Mouse (Mus musculus) hindbrain, embryonic 15.5 days (tissue): ENCODE data around the gene Asap2. TPM values are rescaled to one million over a fixed set of nuclear protein-coding genes. Genes with fewer than 3 reads are reported as not detected.

Experiments used
- ATAC-seq: fragments of 200-750 bp; cut with Nextera tagmentation; 2 replicates; pipeline ENCODE4 v1.8.0; 2017; ENCODE audit warnings: low read depth, moderate number of reproducible peaks, moderate TSS enrichment; ENCODE audit not compliant: low FRiP score
- H3K27ac ChIP-seq: fragments of 300-500 bp; sonication (generic); replicated peaks from 2 replicates; pipeline ENCODE4 v1.5.1; 2015; ENCODE audit warnings: mild to moderate bottlenecking, inconsistent platforms
- H3K27me3 ChIP-seq: fragments of 300-500 bp; sonication (generic); 2 replicates; pipeline ENCODE4 v1.6.1; 2015; ENCODE audit warnings: control low read depth, inconsistent platforms
- H3K36me3 ChIP-seq: fragments of 300-500 bp; sonication (generic); 2 replicates; pipeline ENCODE4 v1.6.1; 2015; ENCODE audit warnings: control low read depth, inconsistent platforms
- H3K4me1 ChIP-seq: fragments of 300-500 bp; sonication (generic); replicated peaks from 2 replicates; pipeline ENCODE4 v1.6.1; 2015; ENCODE audit warnings: control low read depth, inconsistent platforms
- H3K4me2 ChIP-seq: fragments of 300-500 bp; sonication (generic); 2 replicates; pipeline ENCODE4 v1.6.1; 2015; ENCODE audit warnings: moderate library complexity, mild to moderate bottlenecking, inconsistent platforms
- H3K4me3 ChIP-seq: fragments of 300-500 bp; sonication (generic); 2 replicates; pipeline ENCODE4 v1.5.1; 2015; ENCODE audit warnings: mild to moderate bottlenecking, inconsistent platforms
- H3K9ac ChIP-seq: fragments of 300-500 bp; sonication (generic); 2 replicates; pipeline ENCODE4 v1.6.1; 2015; ENCODE audit warnings: inconsistent platforms
- H3K9me3 ChIP-seq: fragments of 300-500 bp; sonication (generic); 2 replicates; pipeline ENCODE4 v1.6.1; 2016; ENCODE audit warnings: control low read depth, inconsistent platforms
- WGBS: fragments of 180-500 bp; shearing (Covaris S2); methylation state at CpG from one replicate; pipeline ENCODE4 v1.1.7; 2015; 5-methylcytosine and 5-hydroxymethylcytosine counted together
- polyA plus RNA-seq: library from polyadenylated mRNA; unstranded; fragments of >200 nt; fragmentation: Nextera tagmentation; extraction: Ambion mirVana; gene quantifications from 2 replicates; pipeline ENCODE4 v1.2.1, GENCODE M21; 2015

Gene Asap2
- polyA plus RNA-seq, 1 experiment from 2014 or later: 12.3 TPM

GRCm38 (mm10) chr12:21286712-21287650, 296.7 kb downstream of the Asap2 start:
- no peaks in the 10 kb centered on the region for H3K9me3 ChIP-seq
- ATAC-seq: peak; percentile 32
- H3K27me3 ChIP-seq: no peaks in the 10 kb centered on the region
- H3K9ac ChIP-seq: peak overlapping the region; percentile 77
- H3K27ac ChIP-seq: peak overlapping the region; percentile 90
- H3K36me3 ChIP-seq: peaks cover 10% of the 10 kb centered on the region; the same call in 1 of the 2 replicates
- peaks cover 33% of the 10 kb centered on the region for H3K4me1 ChIP-seq
- WGBS: 35% methylated on average over 18 of the region's 18 CpGs
- peak overlapping the region; percentile 78 for H3K4me3 ChIP-seq
- H3K4me2 ChIP-seq: peak overlapping the region; percentile 77

- Histone ChIP-seq H3K9ac (no peak overlapping the region), H3K9me3 (no peaks in the 10 kb centered on the region), H3K27me3 (no peaks in the 10 kb centered on the region), H3K36me3 (peaks cover 27% of the 10 kb centered on the region), H3K4me2 (no peak overlapping the region), H3K4me3 (no peak overlapping the region), H3K4me1 (peaks cover 33% of the 10 kb centered on the region), H3K27ac (no peak overlapping the region)
- no peak for ATAC-seq
- WGBS: 85% methylated on average over 3 of the region's 3 CpGs
Observed at GRCm38 (mm10) chr12:21288716-21289395, 298.6 kb downstream of the Asap2 start.

GRCm38 (mm10) chr12:21289651-21290050, 299.4 kb downstream of the Asap2 start:
- Histone ChIP-seq H3K36me3 (peaks cover 35% of the 10 kb centered on the region), H3K27me3 (no peaks in the 10 kb centered on the region), H3K9ac (no peak overlapping the region), H3K4me3 (no peak overlapping the region), H3K4me2 (no peak overlapping the region), H3K4me1 (peaks cover 33% of the 10 kb centered on the region), H3K9me3 (no peaks in the 10 kb centered on the region), H3K27ac (no peak overlapping the region)
- WGBS: 89% methylated on average over 6 of the region's 6 CpGs
- no peak for ATAC-seq

GRCm38 (mm10) chr12:21298856-21299255, 308.6 kb downstream of the Asap2 start:
- Histone ChIP-seq H3K4me3 (no peak overlapping the region), H3K4me1 (no peaks in the 10 kb centered on the region), H3K36me3 (peaks cover 82% of the 10 kb centered on the region), H3K4me2 (no peak overlapping the region), H3K9me3 (no peaks in the 10 kb centered on the region), H3K27ac (no peak overlapping the region), H3K27me3 (no peaks in the 10 kb centered on the region), H3K9ac (no peak overlapping the region)
- 95% methylated on average over 11 of the region's 11 CpGs for WGBS
- no peak for ATAC-seq

- H3K27ac ChIP-seq: no peak overlapping the region
- H3K4me1 ChIP-seq: no peaks in the 10 kb centered on the region
- H3K4me3 ChIP-seq: no peak overlapping the region
- ATAC-seq: no peak
- peaks cover 83% of the 10 kb centered on the region for H3K36me3 ChIP-seq
- WGBS: 94% methylated on average over 7 of the region's 7 CpGs
- no peaks in the 10 kb centered on the region for H3K9me3 ChIP-seq
- H3K9ac ChIP-seq: no peak overlapping the region
- no peak overlapping the region for H3K4me2 ChIP-seq
- H3K27me3 ChIP-seq: no peaks in the 10 kb centered on the region
Observed at GRCm38 (mm10) chr12:21301324-21301723, 311.1 kb downstream of the Asap2 start.

GRCm38 (mm10) chr12:21301932-21302331, 311.7 kb downstream of the Asap2 start:
- WGBS: 88% methylated on average over 8 of the region's 8 CpGs
- Histone ChIP-seq H3K4me2 (no peak overlapping the region), H3K4me1 (no peaks in the 10 kb centered on the region), H3K9ac (no peak overlapping the region), H3K36me3 (peaks cover 84% of the 10 kb centered on the region), H3K27ac (no peak overlapping the region), H3K9me3 (no peaks in the 10 kb centered on the region), H3K27me3 (no peaks in the 10 kb centered on the region), H3K4me3 (no peak overlapping the region)
- ATAC-seq: no peak

- H3K9ac ChIP-seq: no peak overlapping the region
- H3K4me1 ChIP-seq: no peaks in the 10 kb centered on the region
- no peaks in the 10 kb centered on the region for H3K27me3 ChIP-seq
- H3K4me2 ChIP-seq: no peak overlapping the region
- ATAC-seq: no peak
- H3K9me3 ChIP-seq: no peaks in the 10 kb centered on the region
- H3K27ac ChIP-seq: no peak overlapping the region
- H3K4me3 ChIP-seq: no peak overlapping the region
- 81% methylated on average over 5 of the region's 5 CpGs for WGBS
- peaks cover 84% of the 10 kb centered on the region for H3K36me3 ChIP-seq
Observed at GRCm38 (mm10) chr12:21302361-21302783, 312.1 kb downstream of the Asap2 start.

GRCm38 (mm10) chr12:21305741-21306140, 315.5 kb downstream of the Asap2 start:
- Histone ChIP-seq H3K9me3 (no peaks in the 10 kb centered on the region), H3K36me3 (peaks cover 88% of the 10 kb centered on the region), H3K9ac (no peak overlapping the region), H3K27me3 (no peaks in the 10 kb centered on the region), H3K4me2 (no peak overlapping the region), H3K27ac (no peak overlapping the region), H3K4me3 (no peak overlapping the region), H3K4me1 (no peaks in the 10 kb centered on the region)
- WGBS: 95% methylated on average over 4 of the region's 4 CpGs
- no peak for ATAC-seq

- H3K9ac ChIP-seq: no peak overlapping the region
- no peak overlapping the region for H3K27ac ChIP-seq
- peaks cover 87% of the 10 kb centered on the region for H3K36me3 ChIP-seq
- no peaks in the 10 kb centered on the region for H3K4me1 ChIP-seq
- H3K27me3 ChIP-seq: no peaks in the 10 kb centered on the region
- H3K4me2 ChIP-seq: no peak overlapping the region
- H3K4me3 ChIP-seq: no peak overlapping the region
- ATAC-seq: no peak
- H3K9me3 ChIP-seq: no peaks in the 10 kb centered on the region
- 98% methylated on average over 4 of the region's 4 CpGs for WGBS
Observed at GRCm38 (mm10) chr12:21306721-21307120, 316.5 kb downstream of the Asap2 start.

- peaks cover 13% of the 10 kb centered on the region for H3K4me1 ChIP-seq
- 88% methylated on average over 5 of the region's 5 CpGs for WGBS
- no peak overlapping the region for H3K4me2 ChIP-seq
- peaks cover 68% of the 10 kb centered on the region for H3K36me3 ChIP-seq
- H3K9ac ChIP-seq: no peak overlapping the region
- no peak overlapping the region for H3K27ac ChIP-seq
- H3K4me3 ChIP-seq: no peak overlapping the region
- ATAC-seq: no peak
- H3K9me3 ChIP-seq: no peaks in the 10 kb centered on the region
- no peaks in the 10 kb centered on the region for H3K27me3 ChIP-seq
Observed at GRCm38 (mm10) chr12:21312201-21312600, 321.9 kb downstream of the Asap2 start.

- peak within 1 kb of the TSS; percentile 75 for H3K27ac ChIP-seq
Observed at GRCm38 (mm10) chr12:21315923-21316868, 325.9 kb downstream of the Asap2 start, which contains the start of gene Iah1. Gene Iah1, plus strand, starts transcription at chr12:21316389.

More at GRCm38 (mm10) chr12:21315923-21316868, 325.9 kb downstream of the Asap2 start, which contains the start of gene Iah1:
- ATAC-seq: peak; percentile 90
- Histone ChIP-seq H3K4me1 (peaks cover 15% of the 10 kb centered on the region), H3K9me3 (no peaks in the 10 kb centered on the region), H3K4me3 (peak within 1 kb of the TSS; percentile 67), H3K27me3 (no peaks in the 10 kb centered on the region), H3K4me2 (peak within 1 kb of the TSS; percentile 81), H3K36me3 (peaks cover 30% of the 10 kb centered on the region), H3K9ac (peak within 1 kb of the TSS; percentile 67)
- 2% methylated on average over 59 of the region's 59 CpGs for WGBS
